Mouse (Mus musculus): ENCODE measurements at regions not wholly inside any gene's neighbourhood (a gene's known extent, or its start where the extent isn't known, plus 50 kb on each side); places are given as distances from the start of the nearest gene placed in this dataset.
"Not testable (repeated sequence)": the region's sequence is repeated elsewhere in the genome, so short reads cannot be mapped to it uniquely, and the experiment has no call there.

GRCm38 (mm10) chr4:55631157-55631556 is 98.9 kb upstream of the Klf4 start:
- no peak for DNase-seq (ENCODE audit: low read depth, low spot score)

GRCm38 (mm10) chr4:55630215-55630614 is 97.9 kb upstream of the Klf4 start:
- DNase-seq (ENCODE audit: low read depth, low spot score), result not testable (repeated sequence)

GRCm38 (mm10) chr4:55624779-55625178 is 92.5 kb upstream of the Klf4 start:
- DNase-seq (ENCODE audit: low read depth, low spot score), result no peak

DNA sequence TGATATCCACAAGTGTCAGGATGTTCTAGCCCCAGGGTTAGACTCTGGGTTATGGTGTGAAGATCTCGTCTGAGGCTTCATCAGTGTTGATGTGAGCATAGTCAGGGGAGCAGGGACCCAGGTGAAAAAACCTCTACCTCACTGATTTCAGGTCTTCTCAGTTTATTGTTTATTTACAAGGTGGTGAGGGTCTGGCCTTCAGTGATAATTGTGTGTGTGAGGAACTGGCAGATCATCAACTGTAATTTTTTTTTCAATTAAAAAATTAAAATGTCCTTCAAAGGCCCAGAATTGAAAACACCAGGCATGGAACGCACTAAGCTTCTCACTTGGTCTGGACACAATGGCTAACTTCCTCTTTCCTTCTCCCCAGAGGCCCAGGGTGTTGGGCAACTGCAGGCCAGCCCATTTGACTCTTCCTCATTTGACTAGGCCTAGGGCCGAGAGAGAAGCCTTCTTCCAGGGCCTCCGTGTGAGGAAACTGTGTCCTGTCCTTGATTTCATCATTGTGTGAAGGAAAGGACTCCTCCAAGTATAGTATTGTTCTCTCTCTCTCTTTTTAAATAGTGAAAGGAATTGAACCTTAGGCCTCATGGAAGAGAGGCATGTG is 91.0 kb upstream of the Klf4 start:
- DNase-seq (ENCODE audit: low read depth, low spot score), result no peak

DNA sequence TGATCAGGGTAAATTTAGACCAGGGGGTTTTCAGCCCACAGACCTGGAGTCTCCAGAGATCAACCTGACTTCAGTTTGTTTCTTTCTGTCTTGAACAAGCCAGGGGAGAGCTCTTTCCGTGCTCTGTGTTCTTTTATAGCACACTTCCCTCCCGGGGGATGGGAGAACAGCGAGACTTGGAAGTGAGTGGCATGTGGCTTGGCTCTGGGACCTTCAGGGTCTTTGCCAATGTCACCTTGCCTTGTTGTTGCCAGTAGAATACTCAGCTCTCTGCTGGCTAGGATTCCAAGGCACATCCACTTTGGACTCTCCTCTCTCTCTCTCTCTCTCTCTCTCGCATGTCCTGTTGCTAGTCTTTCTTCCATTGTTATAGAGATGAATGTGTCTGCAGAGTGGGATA is 90.4 kb upstream of the Klf4 start:
- no peak for DNase-seq (ENCODE audit: low read depth, low spot score)

DNA sequence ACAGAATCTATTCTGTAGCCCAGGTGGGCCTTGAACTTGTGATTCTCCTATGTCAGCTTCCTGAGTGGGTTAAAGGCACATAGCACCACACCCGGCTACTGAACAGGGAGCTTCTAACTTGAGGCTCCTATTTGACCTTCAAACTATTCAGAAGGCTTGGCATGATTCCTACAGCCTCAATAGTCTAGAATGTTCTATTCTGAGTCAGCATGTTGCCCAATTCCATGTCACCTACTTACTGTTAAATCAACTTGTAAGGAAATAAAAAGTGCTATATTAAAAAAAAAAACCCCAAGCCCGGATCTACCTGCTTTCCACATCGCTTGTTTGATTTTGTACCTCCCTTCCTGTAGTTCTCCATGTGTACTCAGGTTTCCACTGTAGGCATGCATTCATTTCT is 87.6 kb upstream of the Klf4 start:
- DNase-seq (ENCODE audit: low read depth, low spot score), result no peak

DNA sequence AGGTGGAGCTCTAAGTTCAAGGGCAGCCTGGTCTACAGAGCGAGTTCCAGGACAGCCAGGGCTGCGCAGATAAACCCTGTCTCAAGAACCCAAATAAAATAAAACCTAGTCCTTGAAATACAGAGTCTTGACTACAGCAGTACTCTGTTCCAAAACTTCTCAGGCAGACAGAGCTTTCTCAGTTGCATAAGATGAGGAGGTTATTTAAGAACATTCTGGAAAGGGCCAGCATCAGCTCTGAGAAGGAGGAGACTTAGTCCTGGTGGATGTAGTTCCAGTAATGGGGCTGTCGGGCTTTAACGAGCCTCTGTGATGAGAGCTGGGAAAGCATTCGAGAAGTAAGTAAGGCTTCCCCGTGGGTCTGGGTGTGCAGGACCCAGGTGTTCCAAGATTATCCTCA is 83.5 kb upstream of the Klf4 start:
- DNase-seq (ENCODE audit: low read depth, low spot score), result no peak

DNA sequence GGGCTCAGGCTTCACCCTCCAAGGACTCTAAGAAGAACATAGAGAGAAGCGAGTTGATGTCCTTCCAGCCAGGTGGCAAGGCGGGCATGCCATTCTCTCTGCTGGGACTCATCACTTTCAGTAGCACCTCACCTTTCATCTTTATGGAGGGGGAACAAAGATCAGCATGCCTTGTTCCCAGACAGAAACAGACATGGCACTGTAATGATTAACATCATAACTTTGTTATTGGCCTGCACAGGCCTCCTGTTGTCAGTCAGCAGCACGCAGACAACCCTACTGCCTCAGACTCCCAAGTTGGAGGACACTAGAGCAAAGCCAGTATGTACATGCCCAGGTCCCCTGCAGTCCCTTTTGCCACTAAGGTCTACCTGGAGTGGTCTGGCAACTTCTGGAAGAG is 81.3 kb upstream of the Klf4 start:
- no peak for DNase-seq (ENCODE audit: low read depth, low spot score)

DNA sequence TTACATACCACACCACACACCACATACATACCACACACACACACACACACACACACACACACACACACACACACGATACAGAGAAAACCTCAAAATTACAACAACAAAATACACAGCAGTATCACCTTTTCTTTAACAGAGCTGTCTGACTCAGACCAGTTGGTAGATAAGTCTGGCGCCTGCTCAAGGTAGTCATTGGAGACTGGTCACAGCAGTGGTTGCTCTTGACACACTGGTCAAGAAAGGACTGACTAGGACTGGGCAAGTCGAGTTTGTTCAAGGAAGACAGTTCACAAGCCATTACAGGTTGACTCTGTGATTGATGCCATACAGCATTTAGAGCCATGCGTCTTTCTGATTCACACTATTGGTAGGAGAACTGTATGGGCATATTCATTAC is 78.7 kb upstream of the Klf4 start:
- no peak for DNase-seq (ENCODE audit: low read depth, low spot score)

DNA sequence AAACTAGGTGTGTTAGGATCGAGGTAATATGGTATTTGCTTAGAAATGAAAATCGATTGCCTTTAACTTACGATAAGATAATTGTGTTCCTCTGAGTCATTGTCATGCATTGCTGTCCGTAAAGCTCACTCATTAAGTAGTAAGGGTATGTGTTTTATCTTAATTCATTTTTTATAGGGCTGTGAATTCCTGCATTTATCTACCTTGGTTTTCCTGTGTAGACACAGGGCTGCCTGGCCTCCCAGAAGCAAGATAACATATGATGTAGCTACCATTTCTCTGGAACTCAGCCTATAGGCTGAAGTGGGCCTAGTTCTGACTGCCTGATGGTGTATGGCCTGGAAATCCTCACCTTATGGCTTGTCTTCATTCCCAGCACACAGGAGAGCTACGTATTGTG is 76.9 kb upstream of the Klf4 start:
- no peak for DNase-seq (ENCODE audit: low read depth, low spot score)

GRCm38 (mm10) chr4:55605541-55605940 is 73.3 kb upstream of the Klf4 start:
- no peak for DNase-seq (ENCODE audit: low read depth, low spot score)

DNA sequence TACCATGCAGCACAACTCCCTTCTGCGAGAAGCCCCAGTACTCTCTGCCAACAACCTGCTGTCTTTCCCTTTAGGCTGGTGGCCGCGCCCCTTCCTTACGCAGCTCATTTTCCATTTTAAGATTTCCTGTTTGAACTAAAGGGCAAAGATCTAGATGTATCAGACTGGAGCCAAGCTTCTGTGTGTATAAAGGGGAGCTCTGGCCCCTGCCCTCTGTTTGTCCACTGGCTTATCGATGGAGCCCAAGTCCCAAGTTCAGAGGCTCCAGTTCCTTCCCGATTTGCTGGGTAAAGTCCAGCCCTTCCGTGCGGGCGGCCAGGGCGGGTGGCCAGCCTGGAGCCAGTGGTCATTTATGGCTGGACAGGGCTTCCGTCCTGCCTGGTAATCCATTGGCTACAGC is 72.6 kb upstream of the Klf4 start:
- no peak for DNase-seq (ENCODE audit: low read depth, low spot score)

DNA sequence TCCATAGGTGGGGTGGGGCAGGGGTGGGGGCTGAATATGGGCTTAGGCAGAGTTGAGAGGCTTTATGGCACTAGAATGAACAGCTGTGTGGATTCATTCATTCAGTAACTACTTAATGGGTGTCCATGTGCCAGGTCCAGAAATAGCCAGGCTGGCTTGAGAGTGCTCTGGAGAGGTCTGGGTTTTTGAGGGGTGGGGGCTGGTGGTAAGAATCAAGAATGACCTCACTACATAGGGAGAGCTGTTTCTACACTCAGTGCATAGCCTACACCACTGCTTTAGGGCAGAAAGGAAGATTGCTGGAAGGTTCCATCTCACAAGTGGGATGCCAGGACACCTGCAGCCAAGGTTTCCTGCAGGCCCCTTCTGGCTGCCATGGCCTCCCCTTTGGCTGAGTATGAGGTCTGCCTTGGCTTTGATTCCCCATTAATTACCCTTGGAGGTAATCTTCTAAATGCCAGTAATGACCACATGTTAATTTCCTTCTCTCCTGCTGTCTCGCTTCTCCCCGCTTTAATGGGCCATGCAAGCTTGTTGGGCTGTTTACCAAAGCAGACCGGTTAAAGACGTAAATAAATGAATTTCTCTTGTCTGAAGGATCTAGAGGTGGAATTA is 71.7 kb upstream of the Klf4 start:
- DNase-seq (ENCODE audit: low read depth, low spot score), result no peak

- DNase-seq (ENCODE audit: low read depth, low spot score), result no peak
Measured at GRCm38 (mm10) chr4:55595203-55595602, 62.9 kb upstream of the Klf4 start.

GRCm38 (mm10) chr4:55594699-55595098 is 62.4 kb upstream of the Klf4 start:
- no peak for DNase-seq (ENCODE audit: low read depth, low spot score)

DNA sequence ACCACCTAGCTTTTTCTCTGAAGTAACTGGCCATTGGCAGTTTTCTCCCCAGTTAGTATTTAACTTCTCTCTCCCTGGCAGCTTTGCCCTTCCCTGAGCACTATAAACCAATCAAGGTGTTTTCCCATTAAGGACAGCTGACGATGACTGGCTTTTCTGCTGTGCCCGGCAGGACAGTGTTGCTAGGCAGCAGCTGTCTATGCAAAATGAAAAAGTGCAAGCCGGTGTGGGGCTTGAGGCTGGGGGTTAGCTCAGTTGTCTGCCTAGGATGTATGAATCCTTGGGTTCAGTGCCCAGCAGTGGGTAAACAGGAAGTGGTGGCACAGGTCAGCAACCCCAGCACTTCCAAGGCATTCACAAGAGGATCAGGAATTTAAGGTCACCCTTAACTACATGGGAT is 60.9 kb upstream of the Klf4 start:
- no peak for DNase-seq (ENCODE audit: low read depth, low spot score)

DNA sequence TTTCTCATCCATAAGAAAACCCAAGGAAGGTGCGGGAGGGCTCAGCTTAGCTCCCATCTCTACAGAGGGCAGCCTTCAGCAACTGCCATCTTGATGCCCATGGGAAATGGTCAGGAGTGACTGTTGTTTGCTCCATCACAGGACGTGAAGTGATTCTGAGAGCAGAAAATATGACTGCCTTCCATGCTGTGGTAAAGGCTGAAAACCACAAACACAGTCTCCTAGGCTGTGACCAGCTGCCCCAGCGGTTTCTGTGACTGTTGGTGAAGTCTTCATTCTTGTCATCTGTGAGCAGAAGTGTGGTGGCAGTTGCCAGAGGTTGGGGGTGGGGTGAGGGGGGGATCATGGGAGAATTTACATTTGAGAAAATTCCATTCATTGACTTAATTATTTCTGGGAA is 53.9 kb upstream of the Klf4 start:
- DNase-seq (ENCODE audit: low read depth, low spot score), result no peak

- no peak for DNase-seq (ENCODE audit: low read depth, low spot score)
Measured at GRCm38 (mm10) chr4:55583589-55583988, 51.3 kb upstream of the Klf4 start.

Data from CD4-positive helper T cell, adult 2 months (primary cell).